Mouse (Mus musculus): ENCODE measurements around the gene Cldn18.
A peak's percentile ranks its signal among the peaks of the same experiment; 100 is the strongest.

Gene Cldn18

DNA sequence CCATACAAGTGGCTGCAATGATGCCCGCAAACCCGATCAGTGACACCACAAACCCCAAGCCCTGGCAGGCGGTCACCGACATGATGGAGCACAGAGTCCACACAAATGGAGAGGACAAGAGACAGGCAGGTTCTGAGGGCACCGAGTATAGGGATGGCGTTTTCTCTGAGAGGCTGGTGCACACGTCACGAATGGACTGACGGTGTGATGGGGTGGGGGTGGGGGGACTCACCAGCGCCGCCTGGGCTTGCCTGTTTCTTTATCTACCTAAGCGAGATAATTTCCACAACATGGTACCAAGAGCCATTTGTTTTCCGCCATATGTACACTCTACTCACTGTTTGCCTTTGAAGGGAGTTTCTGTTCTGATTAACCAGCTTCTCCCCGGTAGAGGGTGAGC lies at the start of gene Cldn18:
TSS of gene Cldn18 (minus strand) at position 134 of the 400 bp plus-strand sequence.
- no peak for DNase-seq (ENCODE audit: low read depth)

GRCm38 (mm10) chr9:99763530-99763929 lies 46.5 kb upstream of the Cldn18 start:
- DNase-seq (ENCODE audit: low read depth), result peak; percentile 44

DNA sequence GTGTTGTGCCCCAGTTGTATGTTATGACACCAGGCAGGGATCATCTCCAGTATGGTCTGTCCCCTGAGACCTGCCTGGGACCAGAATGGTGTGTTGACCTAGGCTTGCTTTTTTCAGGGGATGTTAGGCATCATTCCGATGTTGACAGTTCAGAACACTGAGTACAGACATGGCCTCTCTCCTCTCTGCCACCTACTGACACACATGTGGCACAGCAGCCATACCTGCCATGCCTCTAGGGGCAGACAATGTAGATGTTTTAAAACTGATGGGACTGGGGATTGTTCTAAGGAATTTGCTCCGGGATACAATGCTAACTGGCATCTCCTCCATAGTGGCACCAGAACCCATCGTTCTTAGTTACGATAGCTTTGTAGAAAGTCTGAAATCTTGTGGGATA lies 33.2 kb upstream of the Cldn18 start:
- no peak for DNase-seq (ENCODE audit: low read depth)

- DNase-seq (ENCODE audit: low read depth), result no peak
Observed at GRCm38 (mm10) chr9:99748279-99748678, 31.2 kb upstream of the Cldn18 start.

DNA sequence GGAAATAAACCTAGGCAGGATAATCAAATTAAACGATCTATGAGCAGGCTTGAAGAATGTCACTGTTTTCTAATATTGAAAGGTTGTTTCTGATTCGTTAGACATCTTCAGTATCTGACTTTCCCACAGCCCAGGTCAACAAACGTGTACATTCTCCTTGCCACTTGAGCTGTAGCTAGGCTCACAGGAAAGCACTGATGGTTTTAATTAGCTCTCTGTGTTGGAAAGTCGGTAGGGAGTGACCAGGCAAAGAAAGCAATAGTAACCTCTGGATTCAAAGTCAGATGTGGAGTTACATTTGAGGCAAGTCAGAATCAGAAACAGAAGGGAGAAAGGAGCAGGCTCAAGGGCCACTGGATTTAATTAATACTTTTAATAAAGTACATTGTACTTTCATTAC lies 30.7 kb upstream of the Cldn18 start:
- no peak for DNase-seq (ENCODE audit: low read depth)

GRCm38 (mm10) chr9:99744548-99744947 lies 27.5 kb upstream of the Cldn18 start:
- no peak for DNase-seq (ENCODE audit: low read depth)

DNA sequence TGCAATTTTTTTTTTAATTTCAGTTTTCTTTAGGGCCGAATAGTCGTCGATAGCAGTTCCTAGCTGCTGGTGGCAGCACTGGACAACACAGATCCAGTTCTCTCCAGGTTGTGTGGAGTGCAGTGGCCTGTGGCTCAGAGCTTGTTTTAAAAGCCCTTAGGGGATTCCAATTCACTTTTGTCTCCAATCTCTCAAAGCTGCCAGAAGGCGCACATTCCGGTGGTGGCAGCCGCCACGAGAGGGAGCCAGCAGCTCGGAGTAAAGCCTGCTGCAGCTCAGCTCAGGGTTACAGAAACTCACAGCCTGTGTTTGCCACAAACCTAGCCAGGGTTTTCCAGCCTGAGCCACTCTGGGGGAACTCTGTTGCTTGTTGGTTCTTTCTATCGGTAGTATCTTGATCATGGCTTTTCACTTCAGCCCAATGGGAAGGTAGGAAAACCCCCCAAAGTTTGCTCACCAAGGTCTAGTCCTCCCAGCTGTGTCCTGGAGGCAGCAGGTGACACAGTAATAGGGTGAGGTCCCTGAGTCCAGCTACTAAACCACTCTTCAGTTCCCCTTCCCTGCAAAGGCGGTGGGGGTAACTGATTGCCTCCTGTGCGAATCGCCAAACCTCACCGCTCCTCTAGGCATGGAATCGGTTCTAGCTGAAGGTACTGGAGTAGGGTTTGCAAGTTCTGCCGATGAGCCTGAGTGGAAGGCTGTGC lies 13.0 kb upstream of the Cldn18 start:
- DNase-seq (ENCODE audit: low read depth), result peak; percentile 34

DNA sequence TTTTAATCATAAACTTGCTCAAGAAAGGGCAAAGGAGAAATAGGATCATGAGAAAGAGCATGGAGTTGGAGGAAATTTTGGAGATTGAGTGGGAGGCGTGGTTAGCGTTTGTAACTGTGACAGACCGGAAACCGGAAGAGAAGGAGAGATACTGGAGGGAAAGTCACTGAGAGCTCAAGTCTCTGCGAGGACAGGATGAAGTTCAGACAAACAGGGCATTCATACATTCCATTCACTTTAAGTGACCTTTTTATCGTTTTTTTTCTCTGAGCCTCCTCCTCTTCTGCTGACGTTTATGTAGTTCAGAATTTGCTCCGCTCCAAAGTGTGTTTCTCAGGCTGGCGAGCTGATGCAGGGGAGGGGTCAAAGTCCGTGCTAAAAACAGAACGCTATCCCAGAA lies 10.8 kb upstream of the Cldn18 start:
- DNase-seq (ENCODE audit: low read depth), result no peak

DNA sequence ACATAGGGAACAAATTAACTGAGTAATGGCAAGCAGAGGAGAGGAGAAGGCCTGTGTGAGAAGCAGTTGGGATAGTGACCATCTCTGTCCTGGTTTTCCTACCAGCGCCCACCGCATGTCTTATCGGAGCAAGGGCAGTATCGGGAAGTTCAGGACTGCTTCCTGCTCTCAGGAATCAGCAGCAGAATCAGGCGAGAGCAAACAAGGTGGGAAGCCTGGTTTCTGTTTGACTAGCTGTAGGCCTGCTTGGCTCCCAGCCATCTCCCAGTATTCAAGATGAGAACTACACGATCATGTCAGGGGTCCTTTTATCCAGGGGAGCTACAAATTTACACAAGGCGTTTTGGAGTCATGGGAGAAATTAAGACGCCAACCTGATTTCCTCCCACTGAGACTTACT lies 8.2 kb upstream of the Cldn18 start:
- no peak for DNase-seq (ENCODE audit: low read depth)

DNA sequence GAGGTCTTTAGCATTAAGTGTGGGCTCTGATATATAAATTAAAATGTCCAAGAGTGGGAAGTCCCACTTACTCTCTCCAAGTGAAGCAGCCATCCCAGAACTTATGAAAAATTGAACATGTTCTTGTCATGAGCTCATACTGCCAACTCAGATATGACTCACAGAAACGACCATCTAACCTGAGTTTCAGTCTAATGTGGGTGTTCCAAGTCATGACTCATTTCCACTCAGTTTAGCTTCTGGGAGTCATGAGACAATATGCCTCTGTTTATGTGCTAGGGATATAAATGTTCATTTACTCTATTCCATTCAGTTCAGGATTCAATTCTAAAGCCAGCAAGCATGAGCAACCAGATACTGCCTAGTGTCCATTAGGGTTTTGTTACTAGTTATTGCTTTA lies 2.9 kb upstream of the Cldn18 start:
- DNase-seq (ENCODE audit: low read depth), result peak; percentile 51

- DNase-seq (ENCODE audit: low read depth), result no peak
Observed at GRCm38 (mm10) chr9:99710297-99710696, 6.8 kb downstream of the Cldn18 start.

DNA sequence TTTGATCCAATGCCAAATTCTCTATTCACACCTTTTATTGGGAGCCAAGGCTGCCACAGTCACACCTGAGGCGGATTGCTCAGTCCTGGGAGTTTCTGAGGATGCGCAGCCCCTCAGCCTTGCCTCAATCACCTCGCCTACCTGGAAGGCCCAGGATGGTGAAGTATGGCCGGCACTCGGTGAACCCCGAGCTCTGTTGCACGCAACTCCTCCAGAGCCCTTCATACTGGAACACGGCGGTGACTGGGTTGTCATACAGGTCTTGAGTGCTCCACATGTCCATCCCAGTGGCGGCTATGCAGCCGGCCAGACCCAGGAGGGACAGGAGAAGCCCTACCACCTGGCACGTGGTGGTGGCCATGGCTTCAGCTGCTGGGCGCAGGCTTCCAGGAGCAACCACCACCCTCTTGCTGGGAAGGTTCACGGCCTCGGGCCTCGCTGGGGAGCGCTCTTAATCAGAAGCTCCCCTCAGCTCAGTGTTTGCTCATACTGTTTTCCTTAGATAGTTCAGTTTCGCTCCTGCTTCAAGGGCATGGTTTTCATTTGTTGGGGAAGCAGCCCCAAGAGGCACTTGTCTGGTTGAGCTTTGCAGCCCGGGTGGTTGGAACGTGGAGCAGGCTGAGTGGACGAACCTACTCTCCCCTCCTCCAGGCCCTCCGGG lies 7.3 kb downstream of the Cldn18 start:
- DNase-seq (ENCODE audit: low read depth), result no peak

DNA sequence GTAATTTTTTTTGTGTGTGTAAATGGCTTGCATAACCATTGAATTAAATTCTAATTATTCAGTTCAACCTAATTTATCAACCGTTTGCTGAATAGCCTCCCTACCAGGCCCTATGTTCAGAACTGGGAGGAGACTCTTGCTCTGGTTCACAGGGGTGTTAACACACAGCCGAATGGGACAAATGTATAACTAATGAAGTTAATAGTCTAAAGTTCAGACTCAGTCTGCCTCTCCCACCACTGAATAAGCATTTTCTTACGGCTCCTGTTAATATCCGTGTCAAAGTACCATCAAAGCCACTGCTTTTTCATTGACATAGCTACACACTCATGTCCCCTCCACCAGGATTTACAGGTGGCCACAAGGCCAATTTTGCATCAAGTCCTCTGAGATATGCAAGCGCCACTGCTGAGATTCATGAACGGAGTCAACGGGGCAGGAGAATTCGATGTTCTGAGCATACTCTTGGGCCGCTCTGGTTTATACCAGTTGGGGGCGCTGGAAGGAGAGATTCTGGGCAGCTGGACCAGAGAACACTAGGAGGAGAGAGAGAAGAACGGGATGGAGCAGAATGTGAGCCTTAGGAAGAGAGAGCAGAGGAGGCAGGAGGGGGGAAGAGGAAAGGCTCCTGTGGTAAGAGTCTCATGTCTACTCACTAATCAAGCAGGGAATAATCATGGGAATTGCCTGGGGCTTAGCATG lies 9.5 kb downstream of the Cldn18 start:
- no peak for DNase-seq (ENCODE audit: low read depth)

DNA sequence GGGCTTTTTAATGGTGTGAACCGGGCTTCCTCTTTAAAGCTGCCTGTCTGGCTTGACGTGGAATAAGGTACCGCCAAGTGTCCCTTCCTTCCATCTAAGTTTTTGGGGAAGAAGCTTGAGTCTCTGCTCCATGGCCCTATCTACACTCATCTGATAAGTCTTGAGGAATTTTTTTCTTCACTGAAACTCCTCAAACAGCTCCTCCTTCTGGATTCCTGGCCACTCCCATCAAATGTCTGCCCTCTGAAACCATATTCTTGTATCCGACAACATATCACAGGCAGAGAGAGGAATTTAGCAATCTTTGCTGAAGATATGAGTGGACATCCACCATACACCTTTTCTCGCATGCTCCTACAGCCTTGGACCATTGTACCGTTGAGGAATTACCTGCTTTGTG lies 10.8 kb downstream of the Cldn18 start:
- no peak for DNase-seq (ENCODE audit: low read depth)

DNA sequence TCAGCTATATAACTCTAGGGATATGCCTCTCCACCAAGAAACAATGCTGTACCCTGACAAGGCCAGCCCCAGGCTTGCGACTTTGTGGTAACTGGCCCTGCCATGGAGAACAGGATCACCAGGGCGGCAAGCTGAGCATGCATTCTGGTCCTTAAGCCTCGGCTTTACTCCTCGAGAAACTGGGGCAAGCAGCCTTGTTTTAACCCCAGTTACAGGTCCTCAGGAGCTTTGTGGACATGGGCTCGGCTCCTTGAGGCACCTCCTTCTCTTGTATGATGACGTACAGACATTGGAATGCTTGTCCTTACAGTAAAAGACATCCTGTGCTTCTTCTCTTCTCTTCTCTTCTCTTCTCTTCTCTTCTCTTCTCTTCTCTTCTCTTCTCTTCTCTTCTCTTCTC lies 13.4 kb downstream of the Cldn18 start:
- DNase-seq (ENCODE audit: low read depth), result no peak

- DNase-seq (ENCODE audit: low read depth), result no peak
Observed at GRCm38 (mm10) chr9:99702215-99702614, 14.9 kb downstream of the Cldn18 start.

GRCm38 (mm10) chr9:99701187-99701586 lies 15.9 kb downstream of the Cldn18 start:
- peak; percentile 20 for DNase-seq (ENCODE audit: low read depth)

DNA sequence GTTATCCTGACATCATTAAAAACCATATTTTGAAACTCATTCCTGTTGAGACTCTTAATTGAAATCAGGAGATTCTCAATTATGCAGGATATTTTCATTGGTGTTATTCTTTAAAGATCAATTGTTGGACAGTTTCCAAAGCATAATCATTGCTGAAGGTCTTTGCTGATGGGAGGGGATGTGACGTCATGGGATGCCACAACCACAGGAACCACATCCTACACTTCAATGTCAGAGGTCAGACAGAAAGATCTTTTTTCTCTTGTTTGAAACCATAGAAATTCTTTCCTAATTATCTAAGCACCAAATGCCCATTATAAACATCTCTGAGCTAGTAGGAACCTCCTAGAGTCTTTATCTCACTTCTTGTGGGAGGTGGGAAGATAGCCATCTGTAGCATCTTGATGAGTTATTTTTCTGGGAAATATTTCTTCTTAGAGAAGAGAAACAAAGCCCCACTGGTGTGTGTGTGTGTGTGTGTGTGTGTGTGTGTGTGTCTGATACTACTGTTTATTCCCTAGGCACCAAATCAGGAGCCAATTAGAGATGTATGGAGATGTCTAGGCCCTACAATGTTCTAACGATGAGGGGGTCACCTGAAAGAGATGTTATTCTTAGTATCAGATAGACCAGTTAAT lies 17.2 kb downstream of the Cldn18 start:
- peak; percentile 50 for DNase-seq (ENCODE audit: low read depth)

GRCm38 (mm10) chr9:99694961-99695360 lies 22.1 kb downstream of the Cldn18 start:
- DNase-seq (ENCODE audit: low read depth), result no peak

GRCm38 (mm10) chr9:99690386-99690785 lies 26.7 kb downstream of the Cldn18 start:
- DNase-seq (ENCODE audit: low read depth), result no peak

DNA sequence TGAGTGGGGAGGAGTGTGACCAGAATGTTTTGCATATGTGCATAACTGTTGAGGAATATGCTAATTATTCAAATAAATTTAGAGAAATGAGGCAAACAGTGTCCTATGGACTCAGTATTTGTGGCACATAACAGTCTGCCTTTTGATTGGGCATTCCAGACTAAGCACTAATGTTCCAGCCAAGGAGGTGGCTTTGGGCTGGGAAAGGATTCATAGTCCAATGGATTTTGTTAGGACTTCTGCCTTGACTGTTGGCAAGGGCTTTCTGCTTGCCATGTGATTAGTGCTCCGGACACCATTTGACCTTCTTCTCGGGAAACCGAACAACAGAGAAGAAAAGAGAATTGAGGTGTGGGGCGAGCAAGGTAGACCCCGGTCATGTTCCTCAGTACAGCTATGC lies 27.3 kb downstream of the Cldn18 start:
- DNase-seq (ENCODE audit: low read depth), result no peak

GRCm38 (mm10) chr9:99685536-99686231 lies 31.4 kb downstream of the Cldn18 start:
- DNase-seq (ENCODE audit: low read depth), result no peak

Measured in 416B (cell line).